Mouse (Mus musculus) ES-E14 (cell line): ENCODE data around the gene Igfbp6. TPM values are rescaled to one million over a fixed set of nuclear protein-coding genes. Genes with fewer than 3 reads are reported as not detected.

Source experiments
- DNase-seq: peaks from one replicate; pipeline ENCODE4 v3.0.0-alpha.2; 2013; ENCODE audit warnings: low read depth, low spot score
- H3K27ac ChIP-seq: 2 replicates; pipeline ENCODE4 v1.5.1; 2012; ENCODE audit warnings: low read depth, mild to moderate bottlenecking, low read length, moderate library complexity, mixed read lengths; ENCODE audit not compliant: poor library complexity, insufficient read depth, severe bottlenecking
- H3K36me3 ChIP-seq: 2 replicates; pipeline ENCODE4 v1.6.1; 2012; ENCODE audit warnings: mild to moderate bottlenecking, low read length, moderate library complexity, mixed read lengths; ENCODE audit not compliant: control insufficient read depth, poor library complexity, insufficient read depth, severe bottlenecking
- H3K4me1 ChIP-seq, 2 experiments: fragments of 150-350 bp in 1 of 2; sonication (generic) in 1 of 2; 2 replicates each; pipeline ENCODE4 v1.6.1; 2012; ENCODE audit warnings: low read length in 2 of 2, mild to moderate bottlenecking in 1 of 2, mixed read lengths in 1 of 2; ENCODE audit not compliant: control insufficient read depth in 2 of 2, insufficient read depth in 2 of 2, poor library complexity in 1 of 2
- H3K4me3 ChIP-seq, 2 experiments: fragments of 150-350 bp in 1 of 2; sonication (generic) in 1 of 2; 2 replicates each; pipeline ENCODE4 v1.5.1; 2012; ENCODE audit warnings: low read length in 2 of 2, low read depth in 1 of 2, mild to moderate bottlenecking in 1 of 2, mixed read lengths in 1 of 2; ENCODE audit not compliant: insufficient read depth in 1 of 2, poor library complexity in 1 of 2, severe bottlenecking in 1 of 2
- H3K9ac ChIP-seq: 2 replicates; pipeline ENCODE4 v1.6.1; 2012; ENCODE audit warnings: low read depth, mild to moderate bottlenecking, low read length, mixed read lengths; ENCODE audit not compliant: poor library complexity, insufficient read depth, severe bottlenecking
- H3K9me3 ChIP-seq: fragments of 150-350 bp; sonication (generic); 2 replicates; pipeline ENCODE4 v1.6.1; 2012; ENCODE audit warnings: low read depth, mild to moderate bottlenecking, low read length; ENCODE audit not compliant: control insufficient read depth, insufficient read depth
- CHD2 ChIP-seq: IDR thresholded peaks from 2 replicates; pipeline ENCODE4 v1.6.1; 2014; ENCODE audit warnings: mild to moderate bottlenecking, low read depth, low read length, inconsistent platforms
- HCFC1 ChIP-seq: IDR thresholded peaks from 2 replicates; pipeline ENCODE4 v1.6.1; 2012; ENCODE audit warnings: low read length, inconsistent platforms, borderline replicate concordance; ENCODE audit not compliant: insufficient read depth
- MAFK ChIP-seq: IDR thresholded peaks from 2 replicates; pipeline ENCODE4 v1.6.1; 2014; ENCODE audit warnings: mild to moderate bottlenecking, low read depth, low read length, inconsistent platforms; ENCODE audit not compliant: insufficient read depth
- ZC3H11A ChIP-seq: IDR thresholded peaks from 2 replicates; pipeline ENCODE4 v1.6.1; 2012; ENCODE audit warnings: low read depth, mild to moderate bottlenecking, inconsistent platforms, low read length, borderline replicate concordance
- ZNF384 ChIP-seq: IDR thresholded peaks from 2 replicates; pipeline ENCODE4 v1.6.1; 2012; ENCODE audit warnings: low read depth, low read length, inconsistent platforms
- in situ Hi-C, 2 experiments: fragments of 600-800 bp; cut with MboI; formaldehyde crosslinking; loops; one replicate each; pipeline ENCODE4 v1.15.1; 2025; ENCODE audit warnings: low sequenced_read_pairs in 2 of 2, inconsistent platforms in 1 of 2; ENCODE audit not compliant: unreplicated experiment in 2 of 2
- total RNA-seq: library from RNA; depleted of rRNA; stranded (reverse); fragments of 300-350 nt; gene quantifications from 2 replicates; pipeline ENCODE4 v1.2.3, GENCODE M21; 2012

Gene Igfbp6
- total RNA-seq, 1 experiment = 7.5 TPM

DNA sequence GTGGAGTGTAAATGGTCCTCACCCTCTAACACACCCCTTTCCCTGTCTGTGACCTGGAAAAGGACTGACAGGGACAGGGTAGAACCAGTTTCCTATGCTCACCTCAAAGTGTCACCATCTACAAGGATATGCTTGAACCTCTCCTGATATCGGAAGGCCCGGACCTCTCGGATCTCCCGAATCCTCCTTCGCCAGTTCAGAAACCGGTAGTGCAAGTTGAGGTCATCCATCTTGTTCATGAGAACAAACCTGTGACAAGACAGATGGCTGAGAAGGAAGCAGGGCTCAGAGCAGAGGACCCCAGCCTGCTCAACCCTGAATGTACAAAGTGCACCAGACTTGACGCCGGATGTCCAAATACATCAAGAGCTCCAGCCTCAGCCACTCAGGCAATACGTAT is 10.8 kb upstream of the Igfbp6 start:
- H3K4me3 ChIP-seq = no peak overlapping the region
- H3K9me3 ChIP-seq = no peaks in the 10 kb centered on the region
- H3K9ac ChIP-seq = no peak overlapping the region
- TF ChIP-seq HCFC1 (no peak), ZC3H11A (no peak), ZNF384 (no peak), MAFK (no peak), CHD2 (no peak)
- DNase-seq = no peak
- H3K27ac ChIP-seq = no peak overlapping the region
- peaks cover 0 to 2% of the 10 kb centered on the region in 2 experiments; a peak in 1 of 4 replicates for H3K4me1 ChIP-seq
- H3K36me3 ChIP-seq = peaks cover 18% of the 10 kb centered on the region
- in situ Hi-C loops = no loop called here

DNA sequence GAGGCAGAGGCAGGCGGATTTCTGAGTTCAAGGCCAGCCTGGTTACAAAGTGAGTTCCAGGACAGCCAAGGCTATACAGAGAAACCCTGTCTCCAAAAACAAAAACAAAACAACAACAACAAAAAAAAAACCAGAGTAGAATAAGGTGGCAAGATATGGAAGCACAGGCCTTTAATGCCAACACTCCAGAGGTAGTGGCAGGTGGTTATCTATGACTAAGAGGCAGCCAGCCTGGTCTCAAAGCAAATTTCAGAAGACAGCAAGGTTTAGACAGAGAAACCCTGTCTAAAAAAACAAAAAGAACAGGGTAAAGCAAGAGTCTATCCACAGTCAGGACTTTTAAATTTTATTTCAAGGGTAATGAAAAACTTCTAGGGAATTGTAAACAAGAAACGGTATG is 9.5 kb upstream of the Igfbp6 start:
- Histone ChIP-seq H3K36me3 (peaks cover 10% of the 10 kb centered on the region), H3K9ac (no peak overlapping the region), H3K9me3 (no peaks in the 10 kb centered on the region), H3K4me3 (no peak overlapping the region), H3K4me1 (peaks cover 0 to 2% of the 10 kb centered on the region in 2 experiments; a peak in 1 of 4 replicates), H3K27ac (no peak overlapping the region)
- TF ChIP-seq HCFC1 = no peak
- no peak for TF ChIP-seq ZNF384
- no peak for TF ChIP-seq CHD2
- TF ChIP-seq ZC3H11A = no peak
- no peak for TF ChIP-seq MAFK
- in situ Hi-C loops = no loop called here
- DNase-seq = no peak

DNA sequence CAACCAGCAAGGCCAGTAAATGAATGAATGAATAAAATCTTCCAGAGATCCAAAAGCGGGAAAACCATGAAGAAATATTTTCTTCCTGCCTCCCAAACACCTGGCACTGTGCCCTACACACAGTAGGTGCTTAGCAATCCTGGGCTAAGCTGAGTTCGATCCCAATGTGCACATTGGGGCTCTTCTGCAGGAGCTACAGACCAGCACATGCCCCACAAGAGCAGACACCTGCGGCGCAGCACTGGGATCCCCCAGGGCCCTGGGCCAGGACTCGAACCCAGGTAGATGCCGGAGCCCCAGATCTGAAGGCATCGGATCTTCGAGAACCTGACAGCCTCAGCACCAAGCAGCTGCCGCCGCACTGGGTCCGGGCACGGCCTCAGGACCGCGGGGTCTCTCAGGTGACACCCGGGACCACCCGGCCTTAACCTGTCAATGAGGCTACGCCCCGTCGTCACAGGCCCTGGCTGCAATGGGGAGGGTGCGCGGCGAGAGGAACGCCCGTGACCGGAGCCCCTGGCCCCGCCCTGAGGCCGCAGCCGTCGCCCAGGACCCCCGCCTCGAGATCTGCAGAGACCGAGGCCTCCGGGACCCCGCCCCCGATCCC is 8.5 kb upstream of the Igfbp6 start:
- DNase-seq = no peak
- H3K9me3 ChIP-seq = no peaks in the 10 kb centered on the region
- peaks cover under 1% of the 10 kb centered on the region; the same call in 1 of the 2 replicates for H3K36me3 ChIP-seq
- H3K27ac ChIP-seq = no peak overlapping the region
- peak overlapping the region; percentile 79 for H3K9ac ChIP-seq
- H3K4me3 ChIP-seq = peak overlapping the region; percentile 84 to 87
- TF ChIP-seq ZNF384 = no peak
- TF ChIP-seq HCFC1 = no peak
- no peak for TF ChIP-seq ZC3H11A
- TF ChIP-seq CHD2 = no peak
- TF ChIP-seq MAFK = no peak
- H3K4me1 ChIP-seq = peaks cover 0 to 2% of the 10 kb centered on the region in 2 experiments; a peak in 1 of 4 replicates
- in situ Hi-C loops = no loop called here

DNA sequence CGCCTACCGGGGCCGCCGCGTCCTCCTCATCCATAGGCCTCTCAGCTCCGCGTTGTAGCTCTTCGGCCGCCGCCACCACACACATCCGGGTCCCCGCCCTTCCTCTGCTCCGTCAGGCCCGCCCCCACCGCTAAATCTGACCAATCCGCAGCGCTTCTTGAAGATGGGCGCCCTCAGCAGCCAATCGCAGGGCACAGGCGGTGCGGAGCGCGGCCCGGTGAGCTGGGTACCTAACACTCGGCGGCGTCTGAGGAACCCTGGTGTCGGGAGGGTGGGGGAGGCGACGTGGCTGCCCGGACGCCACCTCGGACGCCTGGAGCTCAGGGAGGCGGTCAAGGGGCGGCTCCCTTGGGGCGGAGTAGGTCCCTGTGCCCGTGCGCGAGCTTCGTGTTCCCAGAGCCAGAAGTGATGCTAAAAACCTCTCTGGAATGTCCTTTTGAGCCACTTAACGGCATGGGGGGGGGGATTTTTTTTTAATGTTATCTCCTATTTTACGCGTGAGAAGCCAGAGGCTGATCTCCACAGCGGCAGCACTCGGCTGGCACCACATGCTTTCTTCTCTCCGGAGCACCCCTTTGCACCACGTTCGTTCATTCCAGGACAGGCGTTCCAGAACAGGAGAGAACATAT is 7.9 kb upstream of the Igfbp6 start, which contains the start of gene Spryd3:
Gene Spryd3, minus strand, starts transcription at position 106 of the 630 bp plus-strand sequence.
- no peaks in the 10 kb centered on the region; the same call in 1 of the 2 replicates for H3K36me3 ChIP-seq
- TF ChIP-seq CHD2 = peak; percentile 93
- no peak for TF ChIP-seq MAFK
- TF ChIP-seq ZC3H11A = no peak
- no peak for TF ChIP-seq ZNF384
- TF ChIP-seq HCFC1 = no peak; the same call in 1 of the 2 replicates
- H3K4me3 ChIP-seq = peak within 1 kb of the TSS; percentile 84 to 87
- H3K9ac ChIP-seq = peak within 1 kb of the TSS; percentile 79
- H3K27ac ChIP-seq = peak within 1 kb of the TSS; percentile 37; the same call in 1 of the 2 replicates
- in situ Hi-C loops = no loop called here
- H3K9me3 ChIP-seq = no peaks in the 10 kb centered on the region
- peak; percentile 91 for DNase-seq
- H3K4me1 ChIP-seq = peaks cover 0 to 2% of the 10 kb centered on the region in 2 experiments; a peak in 1 of 4 replicates
